Mouse (Mus musculus) embryonic facial prominence, embryonic 11.5 days (tissue): ENCODE measurements around the gene Ccz1. TPM values are rescaled to one million over a fixed set of nuclear protein-coding genes. Genes with fewer than 3 reads are reported as not detected.
"Not testable (repeated sequence)": the region's sequence is repeated elsewhere in the genome, so short reads cannot be mapped to it uniquely, and the experiment has no call there.

Source experiments
- ATAC-seq: fragments of 200-750 bp; cut with Nextera tagmentation; replicated peaks from 2 replicates; pipeline ENCODE4 v1.8.0; 2017; ENCODE audit warnings: low read depth; ENCODE audit not compliant: insufficient number of reproducible peaks, low FRiP score, low TSS enrichment
- DNase-seq: peaks from one replicate; pipeline ENCODE4 v3.0.0-alpha.2; 2015; ENCODE audit warnings: low spot score
- H3K27ac ChIP-seq: fragments of 300-500 bp; sonication (generic); replicated peaks from 2 replicates; pipeline ENCODE4 v1.5.1; 2014; ENCODE audit warnings: mild to moderate bottlenecking, low read depth, low read length, control low read depth
- H3K27me3 ChIP-seq: fragments of 300-500 bp; sonication (generic); 2 replicates; pipeline ENCODE4 v1.6.1; 2014; ENCODE audit warnings: mild to moderate bottlenecking, low read length, moderate library complexity, mixed read lengths; ENCODE audit not compliant: control insufficient read depth, insufficient read depth
- H3K36me3 ChIP-seq: fragments of 300-500 bp; sonication (generic); replicated peaks from 2 replicates; pipeline ENCODE4 v1.6.1; 2014; ENCODE audit warnings: low read depth, mild to moderate bottlenecking, low read length, moderate library complexity, mixed read lengths; ENCODE audit not compliant: control insufficient read depth, insufficient read depth
- H3K4me1 ChIP-seq: fragments of 300-500 bp; sonication (generic); 2 replicates; pipeline ENCODE4 v1.6.1; 2014; ENCODE audit warnings: low read length, mixed read lengths; ENCODE audit not compliant: control insufficient read depth, insufficient read depth
- H3K4me2 ChIP-seq: fragments of 300-500 bp; sonication (generic); 2 replicates; pipeline ENCODE4 v1.6.1; 2014; ENCODE audit warnings: low read depth, mild to moderate bottlenecking, control low read depth, low read length, moderate library complexity
- H3K4me3 ChIP-seq: fragments of 300-500 bp; sonication (generic); 2 replicates; pipeline ENCODE4 v1.5.1; 2014; ENCODE audit warnings: low read depth, low read length, control low read depth
- H3K9ac ChIP-seq: fragments of 300-500 bp; sonication (generic); replicated peaks from 2 replicates; pipeline ENCODE4 v1.6.1; 2014; ENCODE audit warnings: mild to moderate bottlenecking, control low read depth, low read length
- H3K9me3 ChIP-seq: fragments of 300-500 bp; sonication (generic); replicated peaks from 2 replicates; pipeline ENCODE4 v1.6.1; 2016; ENCODE audit warnings: mild to moderate bottlenecking, low read length, inconsistent platforms, mixed read lengths; ENCODE audit not compliant: control insufficient read depth
- WGBS: fragments of 180-500 bp; shearing (Covaris S2); extraction: QIAGEN DNeasy Blood & Tissue Kit; methylation state at CpG from one replicate; pipeline ENCODE4 v1.1.7; 2014; 5-methylcytosine and 5-hydroxymethylcytosine counted together
- polyA plus RNA-seq: library from polyadenylated mRNA; unstranded; fragments of >200 nt; fragmentation: Nextera tagmentation; extraction: Ambion mirVana; gene quantifications from 2 replicates; pipeline ENCODE4 v1.2.1, GENCODE M21; 2014

The Ccz1 gene
- polyA plus RNA-seq, 1 experiment from 2014 or later: 117 TPM

DNA sequence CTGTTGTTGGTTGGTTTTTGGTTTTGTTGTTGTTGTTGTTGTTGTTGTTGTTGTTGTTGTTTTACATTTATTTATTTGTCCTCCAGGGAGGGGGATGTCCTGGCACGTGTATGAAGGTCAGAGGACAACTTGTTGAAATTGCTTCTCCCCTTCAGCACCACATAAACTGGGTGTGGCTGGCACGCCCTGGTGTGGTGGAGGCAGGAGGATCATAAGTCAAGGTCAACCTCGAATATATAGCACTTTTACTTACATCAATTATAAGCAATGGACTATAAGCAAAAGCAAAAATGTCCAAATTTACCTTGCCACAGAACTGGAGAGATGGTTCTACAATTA, 604 bp upstream of the Ccz1 start:
- no peak overlapping the region for H3K9ac ChIP-seq
- no peak for DNase-seq
- peaks cover 2% of the 10 kb centered on the region for H3K36me3 ChIP-seq
- H3K4me1 ChIP-seq: no peaks in the 10 kb centered on the region
- no peaks in the 10 kb centered on the region for H3K9me3 ChIP-seq
- H3K4me2 ChIP-seq: no peak overlapping the region
- ATAC-seq: 0 out of 2 replicates have a peak, but pooled peaks have one; percentile 54
- H3K27ac ChIP-seq: no peak overlapping the region
- H3K4me3 ChIP-seq: no peak overlapping the region
- no peaks in the 10 kb centered on the region for H3K27me3 ChIP-seq
- WGBS: 77% methylated on average over 3 of the region's 3 CpGs

DNA sequence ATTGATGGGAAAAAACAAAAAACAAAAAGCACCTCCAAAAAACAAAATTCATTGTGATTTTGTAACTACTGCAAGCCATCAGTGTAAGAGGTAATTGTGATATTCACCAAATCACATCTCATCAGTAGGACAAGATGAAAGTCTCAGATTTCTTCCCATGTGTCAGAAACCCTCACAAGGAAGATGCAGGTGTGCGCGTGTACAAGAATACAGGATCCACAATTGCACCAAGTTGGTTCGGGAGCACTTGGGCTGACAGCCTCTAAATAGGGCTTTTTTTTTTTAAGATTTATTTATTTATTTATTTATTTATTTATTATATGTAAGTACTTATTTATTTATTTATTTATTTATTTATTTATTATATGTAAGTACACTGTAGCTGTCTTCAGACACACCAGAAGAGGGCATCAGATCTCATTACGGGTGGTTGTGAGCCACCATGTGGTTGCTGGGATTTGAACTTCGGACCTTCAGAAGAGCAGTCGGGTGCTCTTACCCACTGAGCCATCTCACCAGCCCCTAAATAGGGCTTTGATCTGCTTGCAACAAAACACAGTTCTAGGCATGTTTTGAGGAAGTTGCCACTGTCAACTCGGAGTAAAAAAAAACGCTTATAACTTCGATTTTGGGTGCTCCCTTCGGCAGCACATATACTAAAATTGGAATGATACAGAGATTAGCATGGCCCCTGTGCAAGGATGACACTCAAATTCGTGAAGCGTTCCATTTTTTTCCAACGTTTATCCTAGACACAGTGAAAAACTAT, 1.1 kb downstream of the Ccz1 start:
- not testable (repeated sequence) for H3K9ac ChIP-seq, H3K36me3 ChIP-seq, ATAC-seq, H3K27me3 ChIP-seq, DNase-seq, H3K9me3 ChIP-seq, H3K4me1 ChIP-seq, H3K27ac ChIP-seq
- Histone ChIP-seq H3K4me3 (peak overlapping the region; percentile 90), H3K4me2 (peak overlapping the region; percentile 21)
- WGBS: 67% methylated on average over 12 of the region's 13 CpGs

DNA sequence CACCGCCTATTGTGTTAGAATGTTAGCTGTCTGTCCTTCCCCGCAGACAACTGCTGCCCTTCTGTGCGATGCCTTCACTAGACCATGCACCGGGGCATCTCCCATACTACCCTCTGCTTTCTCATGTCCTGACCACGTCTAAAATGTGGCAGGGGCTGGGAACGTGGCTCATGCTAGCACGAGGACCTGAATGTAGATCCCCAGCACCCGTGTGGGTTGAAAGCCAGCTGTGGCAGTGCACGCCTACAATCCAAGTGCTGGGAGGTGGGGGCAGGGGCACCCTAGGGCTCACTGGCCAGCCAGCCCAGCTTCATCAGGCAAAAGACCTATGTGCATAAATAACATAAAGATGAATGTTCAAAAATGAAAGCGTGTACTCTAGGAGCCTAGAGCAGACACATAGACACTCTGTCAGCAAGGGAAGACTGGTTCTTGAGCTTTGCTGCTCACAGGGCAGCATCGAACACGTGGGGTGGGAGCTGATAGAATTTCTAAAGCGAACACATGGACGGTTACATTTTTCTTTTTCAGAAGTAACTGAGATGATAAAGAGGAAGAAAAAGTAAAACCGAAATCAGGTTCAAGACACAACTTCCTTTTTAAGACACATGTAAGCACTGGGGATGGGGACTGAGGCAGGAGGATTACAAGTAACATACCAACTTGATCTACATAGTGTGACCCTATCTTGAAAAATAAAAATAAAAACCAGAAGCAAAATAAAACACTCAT, 12.1 kb downstream of the Ccz1 start:
- DNase-seq (no peak), ATAC-seq (no peak)
- H3K9ac ChIP-seq: no peak overlapping the region
- no peaks in the 10 kb centered on the region for H3K27me3 ChIP-seq
- H3K9me3 ChIP-seq: no peaks in the 10 kb centered on the region
- H3K4me1 ChIP-seq: no peaks in the 10 kb centered on the region
- peaks cover 9% of the 10 kb centered on the region for H3K36me3 ChIP-seq
- no peak overlapping the region for H3K27ac ChIP-seq
- WGBS: 93% methylated on average over 15 of the region's 15 CpGs
- no peak overlapping the region for H3K4me3 ChIP-seq
- no peak overlapping the region for H3K4me2 ChIP-seq

DNA sequence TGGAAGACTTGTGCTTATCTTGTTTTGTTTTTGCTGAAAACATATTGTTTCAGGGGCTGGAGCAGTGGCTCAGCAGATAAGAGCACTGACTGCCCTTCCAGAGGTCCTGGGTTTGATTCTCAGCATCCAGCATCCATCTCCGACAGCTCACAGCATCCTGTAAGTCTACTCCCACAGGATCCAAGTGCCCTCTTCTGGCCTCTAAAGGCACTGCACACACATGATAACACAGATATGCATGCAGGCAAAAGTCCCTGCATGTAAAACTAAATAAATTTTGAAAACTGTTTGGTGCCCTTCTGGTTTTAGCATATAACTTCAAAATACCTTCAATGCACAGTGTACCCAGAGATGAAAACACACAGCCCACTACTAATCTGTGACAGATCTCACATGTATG, 15.3 kb downstream of the Ccz1 start:
- ATAC-seq (no peak), DNase-seq (no peak)
- Histone ChIP-seq H3K27ac (no peak overlapping the region), H3K4me3 (no peak overlapping the region), H3K4me1 (no peaks in the 10 kb centered on the region), H3K9me3 (no peaks in the 10 kb centered on the region), H3K27me3 (no peaks in the 10 kb centered on the region), H3K36me3 (peaks cover 9% of the 10 kb centered on the region), H3K9ac (no peak overlapping the region), H3K4me2 (no peak overlapping the region)
- 68% methylated on average over 1 of the region's 1 CpGs for WGBS

DNA sequence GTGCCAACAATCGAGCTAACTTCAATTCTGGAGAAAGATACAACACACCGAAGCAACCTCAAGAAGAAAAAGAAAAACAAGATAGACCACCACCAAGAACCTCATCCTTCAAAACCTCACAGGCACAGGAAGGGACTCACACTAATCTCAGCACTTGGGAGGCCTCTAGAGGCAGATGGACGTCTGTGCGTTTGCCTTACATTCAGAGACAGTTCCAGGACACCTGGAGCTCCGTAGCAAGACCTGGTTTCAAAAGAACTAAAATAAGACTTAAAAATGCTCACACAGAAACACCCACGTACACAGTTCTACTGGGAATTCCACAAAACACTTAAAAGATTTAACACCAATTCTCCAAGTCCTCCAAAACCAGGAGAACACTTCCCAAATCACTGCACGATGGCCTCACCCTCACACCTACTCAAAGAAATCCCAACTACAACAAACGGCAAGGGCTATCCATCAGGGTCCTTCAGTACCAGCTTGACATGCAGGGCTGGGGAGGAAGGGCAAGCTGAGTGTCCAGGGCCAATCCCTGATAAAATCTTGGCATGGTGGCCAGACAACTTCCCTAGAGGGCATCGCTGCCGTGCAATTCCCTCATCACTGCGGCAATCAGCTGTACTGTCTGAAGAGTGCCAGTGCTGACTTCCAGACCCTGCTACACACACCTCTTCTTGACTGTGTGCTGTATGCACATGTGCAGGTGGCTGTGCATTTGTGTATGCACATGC, 19.9 kb downstream of the Ccz1 start:
- Histone ChIP-seq H3K9me3 (no peaks in the 10 kb centered on the region), H3K4me3 (no peak overlapping the region), H3K27ac (no peak overlapping the region), H3K4me2 (no peak overlapping the region), H3K27me3 (no peaks in the 10 kb centered on the region), H3K36me3 (peaks cover 10% of the 10 kb centered on the region), H3K4me1 (no peaks in the 10 kb centered on the region), H3K9ac (no peak overlapping the region)
- DNase-seq (no peak), ATAC-seq (no peak)
- 81% methylated on average over 11 of the region's 11 CpGs for WGBS

DNA sequence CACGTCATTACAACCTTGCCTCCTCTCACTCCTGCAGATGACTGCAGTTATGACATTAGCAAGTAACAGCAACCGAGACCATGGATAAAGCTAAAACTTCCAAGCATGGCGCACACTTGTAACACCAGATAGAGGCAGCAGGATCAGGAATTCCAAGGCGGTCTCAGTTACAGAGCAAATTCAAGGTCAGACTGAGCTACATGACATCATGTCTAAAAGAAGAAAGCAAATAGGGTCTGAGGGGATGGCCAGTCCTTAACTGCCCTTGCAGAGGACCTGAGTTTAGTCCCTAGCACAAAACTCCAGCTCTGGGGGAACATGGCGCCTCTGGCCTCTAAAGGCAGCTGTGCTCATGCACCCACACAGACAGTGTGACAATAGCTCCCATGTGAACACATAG, 20.8 kb downstream of the Ccz1 start:
- H3K4me2 ChIP-seq: no peak overlapping the region
- no peak overlapping the region for H3K27ac ChIP-seq
- H3K9ac ChIP-seq: no peak overlapping the region
- H3K36me3 ChIP-seq: peaks cover 9% of the 10 kb centered on the region
- H3K27me3 ChIP-seq: no peaks in the 10 kb centered on the region
- H3K9me3 ChIP-seq: no peaks in the 10 kb centered on the region
- ATAC-seq: no peak
- DNase-seq: no peak
- WGBS: 93% methylated on average over 5 of the region's 5 CpGs
- no peaks in the 10 kb centered on the region for H3K4me1 ChIP-seq
- H3K4me3 ChIP-seq: no peak overlapping the region

DNA sequence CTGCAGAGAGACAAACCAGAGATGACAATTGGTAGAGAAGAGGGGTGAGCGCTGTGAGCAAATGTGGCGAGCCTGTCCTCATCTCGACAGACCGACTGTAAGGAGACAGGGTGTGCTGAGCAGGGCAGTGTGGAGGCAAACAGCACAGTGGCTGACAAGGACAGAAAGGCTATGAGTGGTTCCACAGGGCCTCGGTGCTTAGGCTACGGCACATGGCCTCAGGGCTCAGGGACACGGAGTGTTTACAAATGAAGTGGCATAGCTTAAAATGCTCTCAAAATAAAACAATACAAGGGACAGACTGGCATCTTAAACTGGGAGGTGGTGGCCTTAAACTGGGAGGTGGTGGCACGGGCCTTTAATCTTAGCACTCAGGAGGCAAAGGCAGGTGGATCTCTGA, 21.4 kb downstream of the Ccz1 start:
- H3K27me3 ChIP-seq: no peaks in the 10 kb centered on the region
- WGBS: 92% methylated on average over 8 of the region's 8 CpGs
- H3K4me2 ChIP-seq: no peak overlapping the region
- H3K4me1 ChIP-seq: no peaks in the 10 kb centered on the region
- no peak overlapping the region for H3K27ac ChIP-seq
- no peak overlapping the region for H3K9ac ChIP-seq
- no peak for ATAC-seq
- H3K9me3 ChIP-seq: no peaks in the 10 kb centered on the region
- H3K4me3 ChIP-seq: no peak overlapping the region
- no peak for DNase-seq
- peaks cover 9% of the 10 kb centered on the region for H3K36me3 ChIP-seq

DNA sequence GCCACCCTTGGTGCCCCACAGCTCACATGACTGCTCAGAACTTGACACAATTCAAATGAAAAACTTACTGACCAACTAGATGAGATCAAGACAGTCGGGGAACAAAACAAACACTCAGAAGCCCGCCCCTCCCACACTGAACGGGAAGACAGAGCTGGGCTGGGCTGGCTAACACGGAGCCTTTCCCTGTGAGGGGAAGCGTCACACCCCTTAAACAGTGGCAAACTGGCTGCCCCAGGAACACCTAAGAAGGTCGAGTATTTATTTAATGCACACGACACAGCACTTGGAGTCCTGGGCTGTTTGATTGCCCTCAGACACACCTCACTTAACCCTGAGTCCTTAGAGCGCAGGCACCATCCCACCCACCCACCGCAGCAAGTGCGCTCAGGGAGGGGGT, 22.0 kb downstream of the Ccz1 start:
- Histone ChIP-seq H3K27me3 (no peaks in the 10 kb centered on the region), H3K36me3 (peaks cover 9% of the 10 kb centered on the region), H3K9me3 (no peaks in the 10 kb centered on the region), H3K4me3 (no peak overlapping the region), H3K27ac (no peak overlapping the region), H3K4me2 (no peak overlapping the region), H3K4me1 (no peaks in the 10 kb centered on the region), H3K9ac (no peak overlapping the region)
- DNase-seq (no peak), ATAC-seq (no peak)
- 86% methylated on average over 10 of the region's 10 CpGs for WGBS
